Mouse (Mus musculus) heart, postnatal 10 days (tissue): ENCODE measurements around the gene Clec11a. TPM values are rescaled to one million over a fixed set of nuclear protein-coding genes. Genes with fewer than 3 reads are reported as not detected.

ENCODE experiments used
- DNase-seq, 2 experiments: peaks; one replicate each; pipeline ENCODE4 v3.0.0; 2021
- intact Hi-C: fragments of 180-260 bp; cut with DNase I; formaldehyde crosslinking; loops from one replicate; pipeline ENCODE4 v1.15.1; 2025
- total RNA-seq, 2 experiments: library from RNA; stranded (reverse); gene quantifications; 2 replicates each; pipeline ENCODE4 v1.2.3; 2021

Gene Clec11a
- total RNA-seq, 2 experiments from 2014 or later: 1.1 TPM

DNA sequence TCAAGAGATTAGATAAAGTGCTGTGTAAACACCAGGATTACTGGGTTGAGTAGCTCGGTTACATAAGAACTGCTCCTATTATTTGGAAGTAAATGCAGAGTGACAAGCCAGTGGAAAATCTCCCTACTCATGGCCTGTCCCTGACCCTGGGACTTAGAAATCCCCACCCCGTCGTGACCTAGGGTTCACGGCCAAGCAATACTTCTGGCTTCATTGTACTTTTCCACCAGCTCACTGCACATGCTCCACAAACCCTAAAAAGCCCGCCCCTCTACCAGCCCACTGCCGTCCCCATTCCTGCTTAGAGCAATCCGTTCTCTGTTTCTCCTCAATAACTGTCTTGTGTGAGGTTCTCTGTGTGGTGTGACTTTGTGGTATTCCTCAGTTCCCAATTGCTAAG lies 18.9 kb downstream of the Clec11a start:
- no peak for DNase-seq
- intact Hi-C loops: no loop called here

DNA sequence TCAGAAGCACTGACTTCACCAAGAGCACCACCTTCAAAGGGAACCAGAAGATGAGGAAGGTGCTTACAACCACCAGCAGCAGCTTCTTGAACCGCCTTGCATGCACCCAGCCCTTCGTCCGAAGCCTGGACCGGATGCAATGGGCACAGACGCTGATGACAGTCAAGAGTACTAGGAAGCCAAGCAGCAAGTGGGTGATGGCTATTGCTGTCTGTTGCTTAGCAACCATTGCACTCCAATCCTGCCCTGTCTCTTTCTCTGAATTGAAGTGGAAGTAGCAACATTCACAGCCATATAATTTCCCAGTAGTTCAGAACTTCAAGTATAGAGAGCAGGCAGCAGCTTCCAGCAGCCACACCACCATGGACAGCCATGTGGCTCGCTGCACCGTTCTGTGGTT lies 25.1 kb downstream of the Clec11a start:
- intact Hi-C loops: no loop called here
- no peak for DNase-seq

DNA sequence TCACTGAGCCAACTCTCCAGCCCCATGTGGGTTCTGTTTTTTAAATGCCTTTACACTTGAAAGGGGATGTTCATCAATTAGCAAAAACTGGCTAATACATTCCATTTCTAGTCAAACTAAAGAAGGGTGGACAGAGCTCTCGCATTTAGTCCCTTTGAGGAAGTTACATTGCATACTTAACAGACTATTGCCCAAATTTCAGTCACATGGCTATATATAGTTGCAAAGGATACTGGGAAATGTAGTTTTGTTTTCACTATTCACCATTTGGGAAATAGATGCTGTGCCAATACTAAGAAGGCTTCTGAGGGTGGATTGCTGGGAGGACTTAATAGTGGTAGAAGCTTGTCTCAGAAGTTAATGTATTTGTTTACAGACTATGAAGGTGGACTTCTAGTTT lies 25.7 kb downstream of the Clec11a start:
- no peak for DNase-seq
- intact Hi-C loops: no loop called here

GRCm38 (mm10) chr7:44277250-44277622 lies 29.5 kb downstream of the Clec11a start:
- peak in 1 of 2 experiments; percentile 13 for DNase-seq
- intact Hi-C loops: no loop called here

DNA sequence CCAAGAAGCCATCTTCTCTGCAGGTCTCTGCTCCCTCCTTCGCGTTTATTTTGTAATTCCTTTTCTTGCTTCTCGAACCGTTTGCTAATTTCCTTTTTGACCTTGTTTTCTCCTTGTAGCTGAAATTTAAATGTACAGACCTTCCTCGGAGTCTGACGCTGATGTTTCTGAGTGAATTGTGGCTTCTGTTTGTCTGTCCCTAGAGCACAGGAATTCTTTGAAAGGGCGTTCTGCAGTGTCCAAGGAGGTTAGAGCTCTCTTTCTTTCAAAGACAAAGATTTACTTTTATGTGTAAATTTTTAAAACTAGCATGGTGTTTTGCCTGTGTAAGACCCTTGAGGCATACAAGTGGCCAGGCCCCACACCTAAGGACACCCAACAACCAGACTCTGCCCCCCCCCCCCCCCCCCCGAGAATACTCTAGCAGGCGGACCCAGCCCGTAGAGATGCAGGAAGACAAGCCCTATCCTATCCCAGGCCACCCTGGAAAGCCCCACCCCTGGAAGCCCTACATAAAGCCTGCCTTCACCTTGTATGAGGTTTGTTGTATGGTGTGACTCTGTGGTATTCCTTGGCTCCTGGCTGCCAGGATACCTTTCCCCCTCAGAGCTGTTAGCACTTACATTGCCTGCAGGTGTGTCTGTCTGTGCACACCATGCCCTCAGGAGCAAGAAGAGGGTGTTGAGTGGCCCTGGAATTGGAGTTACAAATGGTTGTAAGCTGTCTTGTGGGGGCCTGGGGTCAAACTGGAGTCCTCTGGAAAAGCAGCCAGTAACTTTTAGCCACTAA lies 30.0 kb downstream of the Clec11a start:
- intact Hi-C loops: no loop called here
- DNase-seq: no peak

DNA sequence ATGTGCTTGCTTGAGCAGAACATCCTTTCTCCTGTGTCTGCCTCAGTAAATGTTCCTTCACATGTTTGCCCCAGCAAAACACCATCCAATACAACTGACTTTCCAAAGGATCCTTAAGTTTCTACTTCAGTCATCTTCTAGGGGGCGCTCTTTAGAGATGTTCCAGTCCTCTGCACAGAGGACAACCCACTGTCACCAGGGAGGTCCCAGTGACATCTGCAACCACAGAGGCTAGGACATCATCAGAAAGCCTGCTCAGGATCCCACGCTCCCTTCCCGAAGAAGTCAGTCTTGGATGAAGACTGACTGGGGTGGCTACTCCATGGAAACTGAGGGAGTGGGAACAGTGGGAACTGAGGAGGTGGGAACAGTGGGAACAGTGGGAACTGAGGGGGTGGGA lies 31.2 kb downstream of the Clec11a start:
- DNase-seq: no peak
- intact Hi-C loops: no loop called here

- intact Hi-C loops: no loop called here
- no peak for DNase-seq
Measured at GRCm38 (mm10) chr7:44274096-44274495, 32.6 kb downstream of the Clec11a start.

DNA sequence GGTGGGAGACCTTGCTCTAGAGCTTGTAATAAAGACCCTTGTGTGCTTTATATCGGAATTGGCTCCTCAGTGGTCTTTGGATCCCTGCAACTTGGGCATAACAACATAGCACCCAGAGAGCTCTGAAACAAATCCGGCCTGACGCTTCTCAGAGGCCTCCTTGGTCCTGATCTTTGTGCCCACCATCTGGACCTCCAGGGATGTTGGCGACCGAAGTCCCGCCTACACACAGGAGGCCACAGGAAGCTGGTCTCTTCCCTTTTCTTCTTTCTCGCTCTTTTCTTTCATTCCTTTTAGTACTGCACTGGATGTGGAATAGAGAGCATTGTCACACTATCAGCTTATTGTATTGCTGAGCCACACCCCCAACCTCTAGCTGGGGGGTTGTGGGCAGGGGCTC lies 33.3 kb downstream of the Clec11a start:
- DNase-seq: no peak
- intact Hi-C loops: no loop called here

GRCm38 (mm10) chr7:44272546-44272945 lies 34.2 kb downstream of the Clec11a start:
- intact Hi-C loops: no loop called here
- DNase-seq: no peak

DNA sequence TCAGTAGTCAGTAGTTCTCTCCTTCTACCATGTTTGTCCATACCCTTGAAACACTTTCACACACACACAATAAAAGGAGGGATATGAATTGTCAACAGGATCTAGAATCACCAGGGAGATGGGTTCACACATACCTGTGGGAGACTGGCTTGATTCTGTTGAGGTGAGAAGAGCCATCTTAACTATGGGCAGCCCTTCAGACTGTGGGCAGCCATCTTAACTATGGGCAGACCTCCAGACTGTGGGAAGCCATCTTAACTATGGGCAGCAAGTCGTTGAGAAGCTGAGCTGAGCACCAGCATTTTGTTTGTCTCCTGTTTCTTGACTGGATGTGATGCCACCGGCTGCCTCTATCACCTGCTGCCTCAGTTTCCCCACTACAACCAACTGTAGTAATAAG lies 35.4 kb downstream of the Clec11a start:
- intact Hi-C loops: no loop called here
- DNase-seq: no peak

DNA sequence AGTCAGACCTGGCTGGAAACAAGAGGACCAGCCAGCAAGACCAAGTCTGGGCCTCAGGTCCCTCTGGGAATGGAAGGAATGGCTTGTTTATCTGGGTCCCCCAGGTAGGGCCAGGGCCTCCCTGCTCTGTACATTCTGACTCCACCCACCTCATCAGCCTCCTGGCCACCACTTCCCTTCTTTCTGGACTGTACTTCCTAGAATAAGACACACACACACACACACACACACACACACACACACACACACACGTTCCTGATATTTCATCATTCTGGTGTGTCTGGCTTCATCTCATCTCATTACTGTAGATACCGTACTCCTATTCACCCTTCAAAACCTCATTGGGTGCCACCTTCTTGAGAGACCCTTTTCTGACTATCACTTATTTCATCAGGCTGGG lies 37.3 kb downstream of the Clec11a start:
- intact Hi-C loops: no loop called here
- no peak for DNase-seq

- DNase-seq: no peak
- intact Hi-C loops: no loop called here
Measured at GRCm38 (mm10) chr7:44268117-44268516, 38.6 kb downstream of the Clec11a start.

GRCm38 (mm10) chr7:44262791-44263643 lies 43.7 kb downstream of the Clec11a start:
- DNase-seq: peak; percentile 94 to 98
- intact Hi-C loops: loop anchor here (1.0 to 5.0 kb wide), 4 partner anchors 56 to 299 kb away; no protein-coding TSS in a partner anchor

DNA sequence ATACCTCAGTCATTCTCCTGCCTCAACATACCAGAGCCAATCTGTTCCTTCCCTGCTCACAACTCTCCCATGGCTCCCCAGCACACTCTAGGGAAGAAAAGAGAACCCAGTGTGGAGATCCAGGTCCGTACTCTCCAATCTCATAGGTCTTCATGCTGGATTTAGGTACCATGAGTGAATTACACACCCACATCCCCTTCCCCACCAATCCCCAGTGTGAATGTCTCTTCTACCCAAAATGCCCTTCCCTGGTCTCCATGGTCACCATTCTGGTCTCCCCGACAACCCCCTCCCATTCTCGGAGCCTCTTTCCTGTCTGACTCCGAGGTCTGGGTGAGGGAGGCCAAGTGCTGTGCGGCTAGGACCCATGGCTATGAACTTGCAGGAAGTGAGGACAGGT lies 45.6 kb downstream of the Clec11a start, which contains the start of gene Gm15517:
Gene Gm15517, plus strand, starts transcription at position 301 of the 400 bp plus-strand sequence.
- DNase-seq: no peak
- intact Hi-C loops: loop anchor here (5.0 kb wide), 1 partner anchor 301 kb away; no protein-coding TSS in a partner anchor

DNA sequence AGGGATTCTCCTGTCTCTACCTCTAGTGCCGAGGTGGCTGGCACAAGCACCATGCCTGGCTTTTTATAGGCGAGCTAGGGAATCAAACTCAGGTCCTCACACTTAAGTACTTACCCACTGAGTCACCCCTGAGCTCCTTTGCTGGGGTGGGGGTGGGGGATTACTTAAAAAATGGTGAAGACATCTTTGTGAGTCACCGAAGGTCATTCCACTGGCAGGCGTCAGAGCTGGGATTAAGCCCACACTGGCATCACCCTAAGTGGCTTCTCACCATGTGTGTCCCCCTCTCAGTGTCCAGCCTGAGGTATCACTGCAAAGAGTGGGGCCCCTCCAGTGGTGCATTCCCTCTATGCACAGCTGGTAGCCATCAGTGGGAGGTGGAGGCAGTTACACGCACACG lies 46.3 kb downstream of the Clec11a start:
- intact Hi-C loops: loop anchor here (5.0 kb wide), 1 partner anchor 302 kb away; no protein-coding TSS in a partner anchor
- DNase-seq: no peak

DNA sequence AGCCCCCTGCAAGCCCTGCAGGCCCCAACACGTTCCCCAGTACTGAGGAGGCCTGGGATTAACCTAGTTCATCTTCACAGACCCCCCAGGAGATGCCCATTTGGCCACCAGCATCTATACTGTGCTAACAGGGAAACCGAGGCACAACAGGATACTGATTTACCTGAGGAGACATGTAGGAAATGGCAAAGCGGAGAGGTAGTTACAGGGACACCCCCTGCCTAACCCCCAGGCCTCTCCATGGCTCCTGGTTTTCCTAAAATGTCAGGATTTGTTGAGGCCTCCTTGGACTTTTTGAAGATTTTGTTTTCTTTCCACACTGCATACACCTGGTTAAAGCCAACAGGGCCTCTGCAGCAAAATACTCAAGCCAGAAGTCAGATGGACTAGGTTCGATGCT lies 49.4 kb downstream of the Clec11a start, which contains the start of gene Acp4:
Gene Acp4, minus strand, starts transcription at position 101 of the 400 bp plus-strand sequence.
- DNase-seq: no peak
- intact Hi-C loops: no loop called here

DNA sequence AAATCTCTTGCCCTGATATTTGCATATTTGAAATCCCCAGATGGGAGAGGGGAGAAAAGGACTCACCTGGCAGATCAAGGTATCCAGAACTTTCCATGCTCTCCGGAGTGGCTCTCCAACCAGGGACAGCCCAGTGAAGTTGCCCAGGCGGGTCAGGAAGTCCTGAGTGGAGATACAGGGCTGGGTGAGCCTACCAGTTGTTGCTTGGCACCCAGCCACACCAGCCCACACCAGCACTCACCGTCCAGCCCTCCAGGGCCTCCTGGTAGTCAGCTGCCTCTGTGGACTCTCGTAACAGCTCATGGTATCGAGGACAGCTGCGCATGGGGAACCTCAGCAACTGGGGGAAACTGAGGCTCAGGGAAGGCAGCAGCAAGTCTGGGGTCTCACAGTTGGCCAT lies 51.8 kb downstream of the Clec11a start:
- DNase-seq: no peak
- intact Hi-C loops: no loop called here

GRCm38 (mm10) chr7:44253023-44253616 lies 53.6 kb downstream of the Clec11a start:
- no peak for DNase-seq
- intact Hi-C loops: no loop called here
